Mouse (Mus musculus) limb, embryonic 10.5 days (tissue): ENCODE measurements around the gene Smbd1. TPM values are rescaled to one million over a fixed set of nuclear protein-coding genes. Genes with fewer than 3 reads are reported as not detected.

Experiments
- DNase-seq: peaks from one replicate; pipeline ENCODE4 v3.0.0-alpha.2; 2017; ENCODE audit warnings: low spot score
- H3K27ac ChIP-seq: fragments of 300-500 bp; sonication (generic); 2 replicates; pipeline ENCODE4 v1.5.1; 2016; ENCODE audit warnings: mild to moderate bottlenecking
- H3K27me3 ChIP-seq: fragments of 300-500 bp; sonication (generic); 2 replicates; pipeline ENCODE4 v1.6.1; 2016; ENCODE audit warnings: low read depth, mild to moderate bottlenecking; ENCODE audit not compliant: poor library complexity, severe bottlenecking
- H3K36me3 ChIP-seq: fragments of 300-500 bp; sonication (generic); 2 replicates; pipeline ENCODE4 v1.6.1; 2016; ENCODE audit warnings: mild to moderate bottlenecking, moderate library complexity
- H3K4me1 ChIP-seq: fragments of 300-500 bp; sonication (generic); 2 replicates; pipeline ENCODE4 v1.6.1; 2016
- H3K4me3 ChIP-seq: fragments of 300-500 bp; sonication (generic); 2 replicates; pipeline ENCODE4 v1.5.1; 2016; ENCODE audit warnings: mild to moderate bottlenecking, moderate library complexity
- H3K9me3 ChIP-seq: fragments of 300-500 bp; sonication (generic); replicated peaks from 2 replicates; pipeline ENCODE4 v1.6.1; 2016; ENCODE audit warnings: mild to moderate bottlenecking
- WGBS: fragments of 180-500 bp; shearing (Covaris S2); methylation state at CpG from one replicate; pipeline ENCODE4 v1.1.7; 2016; 5-methylcytosine and 5-hydroxymethylcytosine counted together
- polyA plus RNA-seq: library from polyadenylated mRNA; unstranded; fragments of >200 nt; fragmentation: Nextera tagmentation; extraction: Ambion mirVana; gene quantifications from 2 replicates; pipeline ENCODE4 v1.2.1, GENCODE M21; 2016

The Smbd1 gene
- polyA plus RNA-seq, 1 experiment from 2014 or later, result not detected

DNA sequence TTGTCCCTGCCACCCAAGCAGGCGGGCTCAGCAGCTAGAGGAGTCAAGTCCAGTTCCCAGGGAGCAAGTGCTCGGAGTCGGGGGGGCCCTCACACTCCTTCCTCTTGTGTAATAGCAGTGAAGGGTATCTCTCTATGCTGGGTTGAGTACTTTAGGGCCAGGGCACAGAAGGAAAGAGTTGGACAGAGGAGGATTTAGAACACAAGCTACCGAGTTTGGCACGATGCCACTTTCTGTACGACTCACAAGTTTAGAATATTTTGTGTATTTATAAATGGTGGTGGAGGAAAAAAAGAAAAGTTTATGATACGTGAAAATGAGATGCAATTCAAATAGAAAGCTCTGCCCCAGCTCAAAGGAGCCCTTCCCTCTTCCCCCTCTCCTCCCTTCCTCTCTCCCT, 5.1 kb downstream of the Smbd1 start:
- DNase-seq, result no peak
- WGBS, result 86% methylated on average over 7 of the region's 7 CpGs
- H3K4me1 ChIP-seq, result peaks cover 32% of the 10 kb centered on the region
- H3K36me3 ChIP-seq, result no peaks in the 10 kb centered on the region
- no peak overlapping the region for H3K4me3 ChIP-seq
- H3K27ac ChIP-seq, result no peak overlapping the region
- no peaks in the 10 kb centered on the region for H3K9me3 ChIP-seq
- H3K27me3 ChIP-seq, result no peaks in the 10 kb centered on the region

DNA sequence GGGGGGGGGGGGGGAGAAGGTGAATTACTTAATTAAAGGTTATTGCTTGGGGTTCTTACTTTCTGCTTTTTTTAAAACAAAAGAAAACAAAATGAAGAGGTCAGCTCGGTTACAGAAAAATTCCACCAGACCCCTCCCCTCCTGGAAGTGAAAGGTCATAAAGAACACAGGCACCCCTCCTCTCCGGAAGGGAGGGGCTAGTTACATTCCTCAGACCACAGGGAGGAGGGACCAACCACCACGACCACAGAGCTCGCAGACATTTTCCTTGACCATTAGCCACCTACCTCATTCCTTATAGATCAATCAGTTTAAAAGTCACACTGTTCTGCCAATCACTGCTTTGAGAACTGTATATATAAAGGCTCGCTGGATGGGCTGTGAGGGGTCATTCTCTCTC, 6.4 kb downstream of the Smbd1 start:
- Histone ChIP-seq H3K4me3 (no peak overlapping the region), H3K4me1 (peaks cover 32% of the 10 kb centered on the region), H3K9me3 (no peaks in the 10 kb centered on the region), H3K27ac (no peak overlapping the region), H3K27me3 (no peaks in the 10 kb centered on the region), H3K36me3 (no peaks in the 10 kb centered on the region)
- 42% methylated on average over 5 of the region's 5 CpGs for WGBS
- DNase-seq, result no peak

DNA sequence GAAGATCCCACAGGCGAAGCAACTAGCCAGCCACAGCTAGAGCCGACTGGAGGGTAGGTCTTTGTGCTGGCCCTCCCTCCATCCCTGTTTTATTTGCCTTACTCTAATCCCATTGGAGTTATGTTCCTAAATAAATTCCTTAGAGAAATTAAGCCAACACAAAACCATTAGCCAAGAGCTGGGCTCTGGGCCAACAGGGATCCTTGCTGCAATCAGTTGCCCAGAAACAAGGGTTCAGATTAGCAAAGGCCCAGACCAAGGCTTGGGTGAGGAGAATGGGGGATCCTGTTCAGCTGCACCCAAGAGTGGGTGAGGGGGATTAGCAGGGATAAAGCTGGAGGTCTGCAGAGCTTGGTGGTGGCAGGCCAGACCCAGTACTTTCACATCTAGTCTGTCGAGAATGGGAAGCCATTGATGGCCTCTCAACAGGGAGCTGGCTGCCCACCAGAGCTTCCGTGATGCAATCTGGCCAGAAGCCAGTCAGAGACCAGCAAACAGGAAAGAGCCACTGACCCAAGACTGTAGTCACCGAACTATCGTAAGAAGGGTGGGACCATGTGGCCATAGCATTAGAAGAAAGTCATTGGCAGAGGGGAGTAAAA, 6.9 kb downstream of the Smbd1 start:
- Histone ChIP-seq H3K9me3 (no peaks in the 10 kb centered on the region), H3K27ac (peak overlapping the region; percentile 53; the same call in 1 of the 2 replicates), H3K4me1 (peaks cover 36% of the 10 kb centered on the region), H3K27me3 (no peaks in the 10 kb centered on the region), H3K36me3 (no peaks in the 10 kb centered on the region), H3K4me3 (no peak overlapping the region)
- WGBS, result 82% methylated on average over 6 of the region's 6 CpGs
- DNase-seq, result no peak

DNA sequence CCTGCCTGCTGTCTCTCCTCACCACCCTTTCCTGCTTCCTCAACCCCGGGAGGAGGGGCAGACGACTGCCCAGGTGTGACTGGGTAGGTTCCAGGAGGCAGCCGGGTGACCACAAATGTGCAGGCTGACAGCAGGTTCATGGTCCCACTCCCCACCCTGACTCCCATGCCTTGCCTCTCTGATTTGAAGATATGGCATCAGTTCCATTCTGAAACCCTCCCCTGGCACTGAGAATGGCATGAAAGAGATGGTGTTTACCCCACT, 12.9 kb downstream of the Smbd1 start, which contains the start of gene Muc20:
TSS of gene Muc20 (minus strand) at position 10 of the 264 bp plus-strand sequence.
- DNase-seq, result no peak
- WGBS, result 84% methylated on average over 3 of the region's 3 CpGs
- H3K4me1 ChIP-seq, result peaks cover 10% of the 10 kb centered on the region; the same call in 1 of the 2 replicates

DNA sequence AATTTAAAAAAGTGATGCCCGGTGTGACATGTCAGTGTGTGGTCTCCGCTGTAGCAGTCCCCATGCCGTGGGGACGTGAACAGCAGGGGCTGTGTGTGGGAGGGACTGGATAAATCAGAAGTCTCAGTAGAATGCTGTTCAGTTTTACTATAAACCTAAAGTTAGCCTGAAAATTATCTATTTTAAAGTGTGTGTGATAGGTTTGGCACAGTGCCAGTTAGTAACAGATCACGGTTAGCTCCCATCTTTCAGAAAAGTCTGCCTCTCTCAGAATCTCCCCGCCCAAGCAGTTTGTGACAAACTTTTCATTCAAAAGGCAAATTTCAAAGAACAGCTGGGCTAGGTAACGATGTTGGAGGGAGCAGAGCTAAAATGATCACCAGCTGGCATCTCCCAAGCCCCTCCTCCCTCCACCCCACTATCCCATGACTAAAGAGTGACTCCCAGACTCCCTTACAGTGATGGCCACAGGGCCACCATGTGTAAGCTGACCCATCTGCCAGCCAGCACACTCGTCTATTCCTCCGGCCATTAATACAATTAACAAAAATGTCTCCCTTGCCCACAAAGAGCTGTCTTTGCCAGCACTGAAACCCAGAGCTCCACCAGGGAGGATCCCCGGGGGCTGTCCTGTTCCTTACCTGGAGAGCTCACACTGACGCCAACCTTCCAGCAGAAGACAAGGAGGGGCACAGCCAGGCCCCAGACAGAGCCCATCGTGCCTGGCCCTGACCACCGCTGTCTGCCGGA, 13.4 kb downstream of the Smbd1 start:
- 79% methylated on average over 14 of the region's 14 CpGs for WGBS

More for the DNA sequence above, 12.9 kb downstream of the Smbd1 start, which contains the start of gene Muc20:
- Histone ChIP-seq H3K9me3 (no peaks in the 10 kb centered on the region), H3K27ac (no peak within 1 kb of the TSS), H3K27me3 (no peaks in the 10 kb centered on the region), H3K36me3 (no peaks in the 10 kb centered on the region), H3K4me3 (no peak within 1 kb of the TSS)

DNA sequence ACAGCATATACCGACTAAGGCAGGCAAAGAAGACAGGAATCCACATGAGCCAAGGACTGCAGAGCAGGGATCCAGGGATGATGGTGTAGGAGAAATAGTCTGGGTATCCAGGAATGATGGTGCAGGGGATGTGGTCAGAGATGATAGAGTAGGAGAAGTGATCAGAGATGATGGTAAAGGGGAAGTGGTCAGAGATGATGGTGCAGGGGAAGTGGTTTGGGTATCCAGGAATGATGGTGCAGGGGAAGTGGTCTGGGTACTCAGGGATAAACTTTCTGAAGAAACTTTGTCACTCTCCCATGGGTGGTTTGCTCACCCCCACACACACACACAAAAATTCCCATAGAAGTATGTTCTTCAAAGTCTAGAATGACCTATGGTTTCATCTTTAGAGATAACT, 15.1 kb downstream of the Smbd1 start:
- Histone ChIP-seq H3K36me3 (no peaks in the 10 kb centered on the region), H3K4me3 (no peak overlapping the region), H3K4me1 (peaks cover 10% of the 10 kb centered on the region; the same call in 1 of the 2 replicates), H3K9me3 (no peaks in the 10 kb centered on the region), H3K27me3 (no peaks in the 10 kb centered on the region), H3K27ac (no peak overlapping the region)
- WGBS, result 80% methylated on average over 1 of the region's 1 CpGs
- no peak for DNase-seq

More for the DNA sequence above, 13.4 kb downstream of the Smbd1 start:
- H3K9me3 ChIP-seq, result no peaks in the 10 kb centered on the region
- no peak overlapping the region for H3K27ac ChIP-seq
- no peaks in the 10 kb centered on the region for H3K36me3 ChIP-seq
- no peak for DNase-seq
- peaks cover 10% of the 10 kb centered on the region; the same call in 1 of the 2 replicates for H3K4me1 ChIP-seq
- H3K4me3 ChIP-seq, result no peak overlapping the region
- no peaks in the 10 kb centered on the region for H3K27me3 ChIP-seq

DNA sequence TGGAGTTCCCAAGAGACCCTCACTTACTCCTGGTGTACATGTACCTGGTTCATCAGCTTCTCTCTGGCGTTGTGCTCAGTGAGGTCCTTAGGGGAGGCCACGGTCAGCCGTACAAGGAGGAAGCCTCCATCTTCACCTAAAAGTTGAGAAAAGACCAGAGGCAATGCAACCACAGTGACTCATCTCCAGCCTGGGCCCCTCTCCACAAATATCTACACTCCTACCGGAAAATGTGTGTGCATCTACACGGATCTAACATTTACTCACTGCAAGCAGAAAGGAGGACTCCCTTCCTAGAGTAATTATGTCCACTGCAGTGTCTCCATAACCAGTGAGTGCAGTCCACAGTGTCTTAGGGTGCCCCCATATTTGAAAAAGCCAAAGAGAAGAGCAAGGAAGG, 20.2 kb downstream of the Smbd1 start:
- 90% methylated on average over 5 of the region's 5 CpGs for WGBS

DNA sequence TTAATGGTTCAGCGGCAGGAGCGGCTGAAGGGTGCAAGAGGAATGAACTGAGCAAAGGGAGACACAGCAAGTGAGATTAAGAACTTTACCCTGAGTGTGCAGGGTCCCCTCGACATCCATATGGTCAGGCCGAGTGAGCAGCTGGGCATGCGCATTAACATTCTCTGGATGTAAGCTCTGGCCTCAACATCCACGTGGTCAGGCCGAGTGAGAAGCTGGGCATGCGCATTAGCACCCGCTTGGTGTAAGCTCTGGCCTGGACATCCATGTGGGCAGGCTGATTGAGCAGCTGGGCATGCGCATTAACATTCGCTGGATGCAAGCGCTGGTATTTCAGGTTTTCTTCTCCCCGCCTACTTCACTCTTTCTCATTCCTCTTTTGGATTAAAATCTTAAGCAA, 25.4 kb downstream of the Smbd1 start:
- Histone ChIP-seq H3K4me1 (no peaks in the 10 kb centered on the region), H3K36me3 (no peaks in the 10 kb centered on the region), H3K4me3 (no peak overlapping the region), H3K27ac (no peak overlapping the region), H3K27me3 (no peaks in the 10 kb centered on the region), H3K9me3 (no peaks in the 10 kb centered on the region)
- no peak for DNase-seq
- WGBS, result 88% methylated on average over 13 of the region's 13 CpGs

More for the DNA sequence above, 20.2 kb downstream of the Smbd1 start:
- Histone ChIP-seq H3K4me3 (no peak overlapping the region), H3K9me3 (no peaks in the 10 kb centered on the region), H3K27ac (no peak overlapping the region), H3K36me3 (no peaks in the 10 kb centered on the region), H3K27me3 (no peaks in the 10 kb centered on the region), H3K4me1 (no peaks in the 10 kb centered on the region)
- no peak for DNase-seq

DNA sequence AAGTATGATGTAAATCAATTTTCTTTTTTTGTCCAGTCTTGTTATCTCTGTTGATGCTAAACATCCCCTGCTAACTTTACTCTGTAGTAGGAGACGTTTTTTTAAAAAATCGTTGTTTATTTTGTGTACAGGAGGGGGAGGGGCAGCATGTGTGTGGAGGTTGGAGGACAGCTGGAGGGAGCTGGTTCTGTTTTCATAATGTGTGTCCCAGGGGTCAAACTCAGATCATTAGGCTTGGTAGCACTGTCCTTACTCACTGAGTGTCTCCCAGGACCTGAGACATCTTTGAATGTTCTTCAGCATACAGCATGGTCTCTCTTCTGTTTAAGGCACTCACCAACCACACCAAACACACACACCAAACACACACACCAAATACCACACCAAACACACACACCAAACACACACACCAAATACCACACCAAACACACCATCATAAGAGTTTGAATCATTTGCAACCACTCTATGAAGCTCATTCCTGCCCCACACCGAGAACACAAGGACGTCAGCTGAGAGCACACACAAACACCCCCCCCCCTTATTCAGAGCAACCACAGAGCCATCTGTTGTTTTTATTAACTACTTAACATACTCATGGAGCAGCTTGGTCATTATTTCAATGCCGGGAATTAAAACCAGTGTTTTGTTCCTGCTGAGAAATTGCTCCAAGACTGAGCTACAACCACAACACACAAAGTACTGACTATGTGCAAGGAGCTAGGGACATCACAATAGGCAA, 26.8 kb downstream of the Smbd1 start:
- H3K4me3 ChIP-seq, result no peak overlapping the region
- no peaks in the 10 kb centered on the region for H3K9me3 ChIP-seq
- no peaks in the 10 kb centered on the region for H3K4me1 ChIP-seq
- H3K36me3 ChIP-seq, result no peaks in the 10 kb centered on the region
- DNase-seq, result no peak
- 80% methylated on average over 5 of the region's 5 CpGs for WGBS
- no peak overlapping the region for H3K27ac ChIP-seq
- H3K27me3 ChIP-seq, result no peaks in the 10 kb centered on the region

DNA sequence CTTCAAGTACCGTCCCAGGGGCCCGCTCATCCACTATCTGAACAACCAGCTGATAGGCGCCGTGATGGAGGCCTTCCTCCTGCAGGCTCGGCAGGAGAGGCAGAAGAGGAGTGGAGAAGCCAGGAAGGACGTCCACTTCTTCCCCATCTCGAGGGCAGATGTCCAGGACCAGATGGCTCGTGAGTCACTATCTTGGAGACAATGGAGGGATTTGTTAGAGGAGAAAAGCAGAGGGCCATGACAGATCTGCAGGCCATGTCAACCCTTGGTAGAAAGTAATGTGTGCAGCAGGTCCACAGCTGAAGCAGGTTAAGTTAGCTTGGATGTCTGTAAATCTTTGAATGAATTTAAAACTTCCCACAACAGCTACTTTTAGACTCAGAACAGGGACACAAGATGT, 31.3 kb downstream of the Smbd1 start:
- WGBS, result 78% methylated on average over 8 of the region's 8 CpGs

DNA sequence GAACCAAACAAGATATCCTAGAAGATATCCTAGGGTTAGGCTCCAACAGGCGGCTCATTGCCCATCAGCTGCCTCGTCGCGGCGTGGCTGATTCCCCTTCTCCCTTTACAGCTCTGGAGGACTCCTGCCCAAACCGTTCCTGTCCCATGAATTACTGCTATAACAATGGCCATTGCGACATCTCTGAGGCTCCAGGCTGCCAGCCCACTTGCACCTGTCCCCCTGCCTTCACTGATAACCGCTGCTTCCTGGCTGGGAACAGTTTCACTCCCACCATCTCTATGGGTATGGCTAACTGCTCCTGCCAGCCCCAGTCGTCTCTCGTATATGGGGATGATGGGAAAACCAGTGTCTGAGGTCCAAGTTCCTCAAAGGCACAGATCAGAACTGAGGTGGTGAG, 33.6 kb downstream of the Smbd1 start:
- Histone ChIP-seq H3K4me3 (no peak overlapping the region), H3K4me1 (no peaks in the 10 kb centered on the region), H3K36me3 (no peaks in the 10 kb centered on the region), H3K27ac (no peak overlapping the region), H3K9me3 (no peaks in the 10 kb centered on the region), H3K27me3 (no peaks in the 10 kb centered on the region)
- 83% methylated on average over 10 of the region's 10 CpGs for WGBS
- no peak for DNase-seq

More for the DNA sequence above, 31.3 kb downstream of the Smbd1 start:
- H3K9me3 ChIP-seq, result no peaks in the 10 kb centered on the region
- H3K4me3 ChIP-seq, result no peak overlapping the region
- no peak for DNase-seq
- no peaks in the 10 kb centered on the region for H3K36me3 ChIP-seq
- H3K27ac ChIP-seq, result no peak overlapping the region
- H3K27me3 ChIP-seq, result no peaks in the 10 kb centered on the region
- no peaks in the 10 kb centered on the region for H3K4me1 ChIP-seq

DNA sequence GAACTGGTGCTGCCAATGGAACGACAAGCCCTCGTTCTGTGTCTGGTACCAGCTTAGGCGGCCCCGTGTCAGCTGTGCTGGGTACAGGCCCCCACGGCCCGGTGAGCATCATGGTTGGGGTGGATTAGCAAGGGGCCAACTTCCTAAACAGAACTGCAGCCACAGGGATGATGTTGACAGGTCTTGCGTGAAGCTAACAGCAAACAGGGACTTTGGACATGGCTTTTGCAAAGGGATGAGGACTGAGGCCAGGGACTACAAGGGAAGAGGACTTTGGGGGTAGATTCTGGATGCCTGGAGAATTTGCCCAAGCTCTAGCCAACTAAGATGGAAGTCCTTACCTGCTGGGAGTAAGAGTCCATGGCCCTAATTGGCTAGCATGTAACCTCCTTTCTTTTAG, 43.4 kb downstream of the Smbd1 start:
- H3K4me3 ChIP-seq, result no peak overlapping the region
- 94% methylated on average over 7 of the region's 7 CpGs for WGBS

DNA sequence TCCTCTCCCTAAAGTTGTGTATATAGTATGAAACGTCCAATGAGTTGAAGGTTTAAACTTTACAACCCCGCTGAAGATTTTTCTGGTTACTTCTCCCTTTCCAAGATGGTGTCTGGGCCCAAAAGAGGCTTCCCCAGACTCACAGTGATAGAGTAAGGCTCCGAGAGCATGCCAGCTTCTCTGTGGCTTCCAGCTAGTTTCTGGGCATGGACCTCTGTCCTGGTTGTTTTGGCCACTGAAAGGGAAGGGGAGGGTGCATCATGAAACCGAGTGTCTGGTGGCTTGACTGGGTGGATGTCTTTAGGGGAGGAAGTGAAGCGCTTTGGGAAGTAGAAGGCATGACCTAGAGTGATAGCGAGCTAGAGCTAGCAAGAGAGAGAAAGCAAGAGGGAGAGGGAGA, 45.3 kb downstream of the Smbd1 start:
- no peaks in the 10 kb centered on the region for H3K36me3 ChIP-seq
- peaks cover 6% of the 10 kb centered on the region; the same call in 1 of the 2 replicates for H3K4me1 ChIP-seq
- no peak overlapping the region for H3K4me3 ChIP-seq
- no peak for DNase-seq
- WGBS, result 80% methylated on average over 6 of the region's 6 CpGs
- no peaks in the 10 kb centered on the region for H3K27me3 ChIP-seq
- no peak overlapping the region for H3K27ac ChIP-seq
- H3K9me3 ChIP-seq, result no peaks in the 10 kb centered on the region

More for the DNA sequence above, 43.4 kb downstream of the Smbd1 start:
- peaks cover 6% of the 10 kb centered on the region; the same call in 1 of the 2 replicates for H3K4me1 ChIP-seq
- H3K9me3 ChIP-seq, result no peaks in the 10 kb centered on the region
- H3K27me3 ChIP-seq, result no peaks in the 10 kb centered on the region
- H3K27ac ChIP-seq, result no peak overlapping the region
- no peak for DNase-seq
- no peaks in the 10 kb centered on the region for H3K36me3 ChIP-seq
